Mouse (Mus musculus): ENCODE data around the gene Myh7b.

- TF ChIP-seq POLR2A (IDR thresholded peaks at IDR 0.05; ENCODE audit: low read depth, low read length) (no peak), CTCF (IDR thresholded peaks at IDR 0.05; ENCODE audit: extremely low read depth, insufficient read depth, insufficient read length, insufficient replicate concordance) (no peak)
Observed at GRCm38 (mm10) chr2:155604560-155605235, 6.3 kb upstream of the Myh7b start.

Measured in spleen, adult 2 months (tissue).